Mouse (Mus musculus) MEL (cell line): Measurements from ENCODE around the gene Pigk. TPM values are rescaled to one million over a fixed set of nuclear protein-coding genes. Genes with fewer than 3 reads are reported as not detected.

Experiments
- DNase-seq: peaks from one replicate; pipeline ENCODE4 v3.0.0; 2011; ENCODE audit warnings: low read depth, low spot score
- H3K27ac ChIP-seq: 2 replicates; pipeline ENCODE4 v1.5.1; 2012; ENCODE audit warnings: low read depth, mild to moderate bottlenecking, control low read depth, low read length, moderate library complexity; ENCODE audit not compliant: control insufficient read depth
- H3K27me3 ChIP-seq, 2 experiments: fragments of 150-350 bp in 1 of 2; sonication (generic) in 1 of 2; 2 replicates each; pipeline ENCODE4 v1.6.1; 2012; ENCODE audit warnings: low read length in 2 of 2, mild to moderate bottlenecking in 2 of 2, improper control_type of control experiment in 1 of 2, moderate library complexity in 1 of 2; ENCODE audit not compliant: insufficient read depth in 2 of 2, control insufficient read depth in 1 of 2
- H3K36me3 ChIP-seq, 2 experiments: 2 replicates each; pipeline ENCODE4 v1.6.1; 2012 to 2014; ENCODE audit warnings: low read length in 2 of 2, improper control_type of control experiment in 1 of 2, inconsistent platforms in 1 of 2, mild to moderate bottlenecking in 1 of 2; ENCODE audit not compliant: insufficient read depth in 2 of 2, control insufficient read depth in 1 of 2
- H3K4me1 ChIP-seq, 2 experiments: fragments of 150-350 bp in 1 of 2; sonication (generic) in 1 of 2; 2 replicates each; pipeline ENCODE4 v1.6.1; 2012; ENCODE audit warnings: low read length in 2 of 2, improper control_type of control experiment in 1 of 2, mild to moderate bottlenecking in 1 of 2; ENCODE audit not compliant: insufficient read depth in 2 of 2, control insufficient read depth in 1 of 2
- H3K4me3 ChIP-seq, 2 experiments: fragments of 150-350 bp in 1 of 2; sonication (generic) in 1 of 2; 2 replicates each; pipeline ENCODE4 v1.5.1; 2012; ENCODE audit warnings: low read depth in 2 of 2, low read length in 2 of 2, mild to moderate bottlenecking in 2 of 2, moderate library complexity in 2 of 2, control low read depth in 1 of 2, improper control_type of control experiment in 1 of 2; ENCODE audit not compliant: control insufficient read depth in 1 of 2, insufficient read depth in 1 of 2
- H3K79me2 ChIP-seq: 2 replicates; pipeline ENCODE4 v1.6.1; 2012; ENCODE audit warnings: mild to moderate bottlenecking, low read length, moderate library complexity; ENCODE audit not compliant: control insufficient read depth, poor library complexity, insufficient read depth
- H3K9ac ChIP-seq: 2 replicates; pipeline ENCODE4 v1.6.1; 2012; ENCODE audit warnings: low read depth, mild to moderate bottlenecking, control low read depth, low read length, moderate library complexity; ENCODE audit not compliant: control insufficient read depth, poor library complexity, severe bottlenecking
- H3K9me3 ChIP-seq: fragments of 150-350 bp; sonication (generic); replicated peaks from 2 replicates; pipeline ENCODE4 v1.6.1; 2012; ENCODE audit warnings: mild to moderate bottlenecking, low read length, improper control_type of control experiment, moderate library complexity; ENCODE audit not compliant: insufficient read depth
- ELF1 ChIP-seq: IDR thresholded peaks from 2 replicates; pipeline ENCODE4 v1.6.1; 2014; ENCODE audit warnings: low read depth, mild to moderate bottlenecking, inconsistent platforms, low read length, improper control_type of control experiment, moderate library complexity
- EP300 ChIP-seq, 2 experiments: IDR thresholded peaks; 2 replicates each; pipeline ENCODE4 v1.6.1; 2011; ENCODE audit warnings: improper control_type of control experiment in 2 of 2, low read length in 2 of 2, low read depth in 1 of 2, mild to moderate bottlenecking in 1 of 2
- JUND ChIP-seq: IDR thresholded peaks from 2 replicates; pipeline ENCODE4 v1.6.1; 2011; ENCODE audit warnings: low read depth, mild to moderate bottlenecking, improper control_type of control experiment, low read length
- MAX ChIP-seq: IDR thresholded peaks from 2 replicates; pipeline ENCODE4 v1.6.1; 2011; ENCODE audit warnings: low read length, improper control_type of control experiment
- MAZ ChIP-seq: IDR thresholded peaks from 2 replicates; pipeline ENCODE4 v1.6.1; 2012; ENCODE audit warnings: low read depth, mild to moderate bottlenecking, inconsistent platforms, low read length, improper control_type of control experiment
- MYB ChIP-seq: IDR thresholded peaks from 2 replicates; pipeline ENCODE4 v1.6.1; 2011; ENCODE audit warnings: mild to moderate bottlenecking, low read depth, low read length, improper control_type of control experiment
- MYC ChIP-seq: IDR thresholded peaks from 2 replicates; pipeline ENCODE4 v1.6.1; 2011; ENCODE audit warnings: low read depth, mild to moderate bottlenecking, low read length, improper control_type of control experiment, moderate library complexity
- NELFE ChIP-seq: IDR thresholded peaks from 2 replicates; pipeline ENCODE4 v1.6.1; 2011; ENCODE audit warnings: low read depth, low read length, improper control_type of control experiment
- NRF1 ChIP-seq: IDR thresholded peaks from 2 replicates; pipeline ENCODE4 v1.6.1; 2014; ENCODE audit warnings: low read depth, mild to moderate bottlenecking, inconsistent platforms, low read length, improper control_type of control experiment, moderate library complexity; ENCODE audit not compliant: poor library complexity, insufficient read depth, severe bottlenecking
- POLR2AphosphoS5 ChIP-seq: IDR thresholded peaks from 2 replicates; pipeline ENCODE4 v1.6.1; 2012; ENCODE audit warnings: low read depth, borderline replicate concordance, mild to moderate bottlenecking, inconsistent platforms, low read length, moderate library complexity, mixed read lengths
- RAD21 ChIP-seq: IDR thresholded peaks from 2 replicates; pipeline ENCODE4 v1.6.1; 2011; ENCODE audit warnings: mild to moderate bottlenecking, low read depth, low read length, improper control_type of control experiment
- TBP ChIP-seq: IDR thresholded peaks from 2 replicates; pipeline ENCODE4 v1.8.0; 2011; ENCODE audit warnings: low read depth, low read length, improper control_type of control experiment
- USF1 ChIP-seq: IDR thresholded peaks from 2 replicates; pipeline ENCODE4 v1.6.1; 2014; ENCODE audit warnings: low read depth, mild to moderate bottlenecking, inconsistent platforms, low read length, improper control_type of control experiment, moderate library complexity
- ZC3H11A ChIP-seq: IDR thresholded peaks from 2 replicates; pipeline ENCODE4 v1.6.1; 2012; ENCODE audit warnings: low read depth, mild to moderate bottlenecking, inconsistent platforms, low read length, improper control_type of control experiment
- polyA plus RNA-seq, 2 experiments: library from polyadenylated mRNA; stranded (reverse) in 1 of 2; unstranded in 1 of 2; fragments of >175 nt in 1 of 2; fragments of >200 nt in 1 of 2; gene quantifications; 2 replicates each; pipeline versions ENCODE4 v1.2.1 to v1.2.4; 2012; ENCODE audit warnings: low replicate concordance in 2 of 2, low read depth in 1 of 2; ENCODE audit not compliant: insufficient read length in 2 of 2, insufficient read depth in 1 of 2, missing spikeins in 1 of 2
- total RNA-seq: library from RNA; depleted of rRNA; stranded (reverse); fragments of 300-350 nt; gene quantifications from 2 replicates; pipeline ENCODE4 v1.2.3, GENCODE M21; 2012

Gene Pigk
- total and polyA plus RNA-seq, 3 experiments = 14.6 to 17.8 TPM; not detected in 1

- Histone ChIP-seq H3K27ac (no peak overlapping the region), H3K4me1 (peaks cover 0 to 5% of the 10 kb centered on the region in 2 experiments; a peak in 2 of 4 replicates), H3K9me3 (no peaks in the 10 kb centered on the region), H3K4me3 (no peak overlapping the region), H3K9ac (no peak overlapping the region), H3K27me3 (no peaks in the 10 kb centered on the region), H3K36me3 (no peaks in the 10 kb centered on the region; a peak in 1 of 4 replicates), H3K79me2 (no peaks in the 10 kb centered on the region)
- DNase-seq = no peak
- TF ChIP-seq POLR2AphosphoS5 (no peak), USF1 (no peak), ZC3H11A (no peak), RAD21 (no peak), NRF1 (no peak)
Observed at GRCm38 (mm10) chr3:152941671-152942070, 227.8 kb downstream of the Pigk start.

- Histone ChIP-seq H3K36me3 (no peaks in the 10 kb centered on the region), H3K9me3 (no peaks in the 10 kb centered on the region), H3K79me2 (no peaks in the 10 kb centered on the region), H3K4me3 (no peak overlapping the region), H3K27me3 (no peaks in the 10 kb centered on the region), H3K9ac (no peak overlapping the region), H3K27ac (no peak overlapping the region), H3K4me1 (0 out of 4 replicates have a peak, but pooled peaks cover 0 to 3% of the 10 kb centered on the region in 2 experiments)
- DNase-seq = no peak
- TF ChIP-seq MYC = no peak
- TF ChIP-seq MYB = no peak
Observed at GRCm38 (mm10) chr3:152942985-152943384, 229.1 kb downstream of the Pigk start.

DNA sequence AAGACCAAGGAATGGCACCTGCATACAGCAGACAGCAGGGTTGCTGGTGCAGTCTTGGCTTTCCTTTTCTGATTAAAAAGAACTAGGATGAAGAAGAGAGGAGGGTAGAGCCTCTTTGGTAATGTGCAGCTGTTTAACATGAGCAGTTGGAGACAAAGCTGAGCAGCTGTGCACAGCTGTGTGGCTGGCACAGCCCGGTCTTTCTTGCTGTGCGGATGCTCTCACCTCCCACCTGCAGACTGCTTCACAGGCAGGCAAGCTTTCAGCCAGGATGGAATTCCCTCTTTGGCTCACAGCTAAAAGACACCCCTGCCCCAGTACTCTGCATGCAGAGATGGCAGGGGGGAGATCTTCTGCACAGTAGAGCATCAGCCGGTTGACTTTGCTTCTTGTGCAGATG, 230.9 kb downstream of the Pigk start:
- no peaks in the 10 kb centered on the region for H3K9me3 ChIP-seq
- H3K27me3 ChIP-seq = no peaks in the 10 kb centered on the region
- H3K27ac ChIP-seq = no peak overlapping the region
- no peak overlapping the region for H3K4me3 ChIP-seq
- H3K36me3 ChIP-seq = peaks cover 0 to 8% of the 10 kb centered on the region in 2 experiments; a peak in 2 of 4 replicates
- no peak overlapping the region for H3K9ac ChIP-seq
- H3K79me2 ChIP-seq = no peaks in the 10 kb centered on the region
- peaks cover 5 to 20% of the 10 kb centered on the region in 2 experiments for H3K4me1 ChIP-seq
- TF ChIP-seq ELF1 = no peak
- no peak for TF ChIP-seq NRF1
- no peak for TF ChIP-seq MYB
- TF ChIP-seq TBP = no peak
- TF ChIP-seq EP300 (IDR thresholded peaks at IDR 0.05; ENCODE audit: low read depth in 1 of 2, low read length in 2 of 2) = no peak
- no peak for TF ChIP-seq JUND
- no peak for TF ChIP-seq MAX
- no peak for TF ChIP-seq MAZ
- no peak for TF ChIP-seq NELFE
- no peak for TF ChIP-seq USF1
- no peak for TF ChIP-seq ZC3H11A
- DNase-seq = no peak
